Mouse (Mus musculus): ENCODE data around the gene Ppp1cc. TPM values are rescaled to one million over a fixed set of nuclear protein-coding genes. Genes with fewer than 3 reads are reported as not detected.
"Not testable (repeated sequence)": the region's sequence is repeated elsewhere in the genome, so short reads cannot be mapped to it uniquely, and the experiment has no call there.

Ppp1cc gene
- polyA plus RNA-seq, 1 experiment from 2014 or later, result 200 TPM

DNA sequence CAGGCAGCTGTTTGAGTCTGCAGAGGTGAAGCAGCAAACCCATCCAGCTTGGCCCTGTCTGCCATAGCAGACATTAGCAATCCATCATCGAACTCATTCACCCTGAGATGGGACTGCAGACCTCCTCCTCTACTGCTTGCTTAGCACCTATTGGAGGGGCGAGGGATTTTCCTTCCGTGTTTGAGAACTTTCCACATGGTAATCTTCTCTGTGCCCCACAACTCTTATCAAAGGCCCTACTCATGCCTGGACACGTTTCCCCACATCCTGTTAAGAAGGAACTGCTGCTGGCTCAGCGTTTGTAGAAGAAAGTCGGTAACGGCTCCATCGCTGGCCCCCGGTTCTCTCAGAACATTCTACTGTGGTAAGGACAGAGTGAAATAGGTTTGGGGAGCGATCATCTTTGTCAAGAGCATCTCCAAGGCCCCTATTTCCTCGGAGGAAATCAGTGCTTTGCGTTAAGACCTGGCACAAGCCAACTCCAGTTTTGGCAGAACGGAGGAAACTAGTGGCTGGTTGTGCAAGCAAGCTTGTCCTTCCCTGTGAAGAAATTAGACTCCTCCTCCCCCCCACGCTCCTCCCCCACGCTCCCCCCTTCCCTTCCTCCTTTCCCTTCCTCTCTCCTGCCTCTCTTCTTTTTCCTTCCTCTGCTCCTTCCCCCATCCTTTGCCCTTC lies 12.6 kb upstream of the Ppp1cc start:
- H3K9me3 ChIP-seq (ENCODE audit: control insufficient read depth, low read length), result no peaks in the 10 kb centered on the region
- DNase-seq (ENCODE audit: low spot score), result no peak
- peak overlapping the region; percentile 65 for H3K27ac ChIP-seq
- no peak overlapping the region for H3K4me3 ChIP-seq (replicated peaks; ENCODE audit: low read length)
- no peaks in the 10 kb centered on the region for H3K4me1 ChIP-seq (replicated peaks; ENCODE audit: control insufficient read depth, insufficient read depth, low read length)
- H3K9ac ChIP-seq, result no peak overlapping the region
- H3K36me3 ChIP-seq (replicated peaks; ENCODE audit: control insufficient read depth, insufficient read depth), result no peaks in the 10 kb centered on the region
- 74% methylated on average over 15 of the region's 15 CpGs for WGBS
- 0 out of 2 replicates have a peak overlapping the region, but pooled peaks have one; percentile 6 for H3K4me2 ChIP-seq (replicated peaks)
- ATAC-seq (ENCODE audit: low FRiP score), result no peak
- H3K27me3 ChIP-seq (ENCODE audit: control insufficient read depth, insufficient read depth, low read length), result no peaks in the 10 kb centered on the region

DNA sequence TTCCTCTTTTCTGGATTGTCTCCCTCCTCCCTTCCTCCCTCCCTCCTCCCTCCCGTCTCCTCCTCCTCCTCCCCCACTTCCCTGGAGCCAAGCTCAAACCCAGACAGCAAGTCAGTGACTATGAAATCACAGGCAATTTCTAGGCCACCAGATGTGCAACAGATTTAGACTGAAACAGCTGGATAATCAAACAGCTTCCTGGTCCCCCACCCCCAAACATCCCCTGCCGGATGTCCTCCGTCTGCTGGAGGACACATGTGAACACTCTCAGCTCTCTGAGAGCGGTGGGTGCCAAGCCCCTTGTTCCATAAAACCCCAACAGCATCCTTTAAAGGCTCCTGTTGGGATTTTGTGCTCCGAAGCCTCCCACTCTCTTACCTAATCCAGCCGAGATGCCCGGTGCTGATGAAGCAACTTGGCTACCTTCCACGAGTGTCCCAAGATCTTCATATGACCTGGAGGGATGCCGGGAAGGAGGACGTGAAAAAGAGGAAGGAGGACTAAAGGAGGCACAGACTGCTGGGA lies 12.0 kb upstream of the Ppp1cc start:
- Histone ChIP-seq H3K9me3 (ENCODE audit: control insufficient read depth, low read length) (no peaks in the 10 kb centered on the region), H3K4me1 (replicated peaks; ENCODE audit: control insufficient read depth, insufficient read depth, low read length) (no peaks in the 10 kb centered on the region), H3K36me3 (replicated peaks; ENCODE audit: control insufficient read depth, insufficient read depth) (no peaks in the 10 kb centered on the region), H3K4me2 (replicated peaks) (no peak overlapping the region), H3K27me3 (ENCODE audit: control insufficient read depth, insufficient read depth, low read length) (no peaks in the 10 kb centered on the region), H3K4me3 (replicated peaks; ENCODE audit: low read length) (no peak overlapping the region), H3K9ac (no peak overlapping the region), H3K27ac (0 out of 2 replicates have a peak overlapping the region, but pooled peaks have one; percentile 11)
- ATAC-seq (ENCODE audit: low FRiP score) (no peak), DNase-seq (ENCODE audit: low spot score) (no peak)
- 61% methylated on average over 10 of the region's 10 CpGs for WGBS

DNA sequence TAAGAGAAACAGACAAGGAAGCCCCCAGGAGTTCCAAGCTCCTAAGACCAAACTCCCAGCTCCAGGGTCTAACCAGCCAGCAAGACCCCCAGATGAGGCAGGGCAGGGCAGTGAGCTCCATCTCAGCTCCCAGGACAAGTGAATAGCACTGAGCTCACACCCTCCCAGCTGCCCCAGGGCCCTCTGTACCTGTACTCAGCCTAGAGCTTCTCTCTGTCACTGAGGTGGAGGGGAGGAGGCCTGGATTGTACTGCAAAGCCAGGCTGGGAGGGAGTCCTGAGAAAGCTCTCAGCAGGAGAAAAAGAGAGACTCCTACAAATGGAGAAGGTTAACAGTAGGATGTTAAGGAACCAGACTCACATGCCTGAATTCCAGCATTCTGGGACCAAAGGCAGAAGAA lies 11.5 kb upstream of the Ppp1cc start:
- no peak overlapping the region for H3K9ac ChIP-seq
- H3K36me3 ChIP-seq (replicated peaks; ENCODE audit: control insufficient read depth, insufficient read depth), result no peaks in the 10 kb centered on the region
- H3K4me3 ChIP-seq (replicated peaks; ENCODE audit: low read length), result no peak overlapping the region
- ATAC-seq (ENCODE audit: low FRiP score) (no peak), DNase-seq (ENCODE audit: low spot score) (no peak)
- no peaks in the 10 kb centered on the region for H3K27me3 ChIP-seq (ENCODE audit: control insufficient read depth, insufficient read depth, low read length)
- H3K27ac ChIP-seq, result 0 out of 2 replicates have a peak overlapping the region, but pooled peaks have one; percentile 11
- H3K4me2 ChIP-seq (replicated peaks), result no peak overlapping the region
- no peaks in the 10 kb centered on the region for H3K4me1 ChIP-seq (replicated peaks; ENCODE audit: control insufficient read depth, insufficient read depth, low read length)
- H3K9me3 ChIP-seq (ENCODE audit: control insufficient read depth, low read length), result no peaks in the 10 kb centered on the region

DNA sequence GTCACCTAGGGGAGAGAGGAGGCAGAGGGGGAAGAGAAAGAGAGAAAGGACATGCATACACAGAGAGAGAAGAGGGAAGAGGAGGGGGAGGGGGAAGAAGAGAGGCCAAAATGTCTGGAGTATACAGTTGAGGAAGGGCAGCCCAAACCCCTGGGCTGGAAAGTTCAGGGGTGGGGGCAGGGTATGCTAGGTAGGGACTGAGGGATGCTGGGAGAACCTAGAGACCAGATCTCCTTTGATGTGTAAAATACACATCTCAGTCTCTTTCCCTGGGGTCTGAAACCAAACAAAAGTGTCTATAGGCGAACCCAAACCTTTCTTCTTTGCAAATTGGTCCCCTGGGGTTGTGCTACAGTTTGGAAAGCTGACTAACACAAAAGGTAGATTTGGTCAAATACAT lies 10.0 kb upstream of the Ppp1cc start:
- H3K4me2 ChIP-seq (replicated peaks), result no peak overlapping the region
- DNase-seq (ENCODE audit: low spot score) (no peak), ATAC-seq (ENCODE audit: low FRiP score) (no peak)
- 68% methylated on average over 1 of the region's 1 CpGs for WGBS
- no peak overlapping the region for H3K9ac ChIP-seq
- no peaks in the 10 kb centered on the region for H3K4me1 ChIP-seq (replicated peaks; ENCODE audit: control insufficient read depth, insufficient read depth, low read length)
- H3K9me3 ChIP-seq (ENCODE audit: control insufficient read depth, low read length), result no peaks in the 10 kb centered on the region
- no peaks in the 10 kb centered on the region for H3K27me3 ChIP-seq (ENCODE audit: control insufficient read depth, insufficient read depth, low read length)
- no peaks in the 10 kb centered on the region for H3K36me3 ChIP-seq (replicated peaks; ENCODE audit: control insufficient read depth, insufficient read depth)
- no peak overlapping the region for H3K27ac ChIP-seq
- no peak overlapping the region for H3K4me3 ChIP-seq (replicated peaks; ENCODE audit: low read length)

DNA sequence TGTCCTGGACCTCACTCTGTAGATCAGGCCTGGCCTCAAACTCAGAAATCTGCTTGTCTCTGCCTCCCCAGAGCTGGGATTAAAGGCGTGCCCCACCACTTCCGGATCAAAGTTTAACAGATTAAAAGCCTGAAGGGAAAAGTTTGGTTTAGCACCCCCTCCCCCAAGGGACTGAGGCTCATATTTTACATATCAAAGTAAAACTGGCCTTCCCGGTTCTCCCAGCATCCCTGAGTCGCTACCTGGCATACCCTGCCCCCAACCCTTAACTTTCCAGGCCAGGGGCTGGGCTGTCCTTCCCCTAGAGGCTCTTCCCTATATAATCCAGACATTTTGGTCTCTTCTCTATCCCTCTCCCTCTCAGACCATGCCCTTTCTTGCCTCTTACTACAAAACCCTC lies 8.8 kb upstream of the Ppp1cc start:
- ATAC-seq (ENCODE audit: low FRiP score), result no peak

DNA sequence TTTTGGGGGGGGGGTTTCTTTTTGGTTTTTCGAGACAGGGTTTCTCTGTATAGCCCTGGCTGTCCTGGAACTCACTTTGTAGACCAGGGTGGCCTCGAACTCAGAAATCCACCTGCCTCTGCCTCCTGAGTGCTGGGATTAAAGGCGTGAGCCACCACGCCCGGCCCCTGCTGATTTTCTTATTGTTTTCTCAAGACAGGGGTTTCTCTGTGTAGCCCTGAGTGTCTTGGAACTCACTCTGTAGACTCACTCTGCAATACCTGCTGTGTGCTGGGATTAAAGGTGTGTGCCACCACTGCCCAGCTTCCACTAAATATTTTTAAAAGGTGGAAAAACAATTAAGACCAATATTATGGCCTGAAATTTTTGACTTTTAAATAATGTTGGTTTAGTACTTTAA lies 5.6 kb upstream of the Ppp1cc start:
- H3K4me3 ChIP-seq (replicated peaks; ENCODE audit: low read length); H3K4me1 ChIP-seq (replicated peaks; ENCODE audit: control insufficient read depth, insufficient read depth, low read length); H3K36me3 ChIP-seq (replicated peaks; ENCODE audit: control insufficient read depth, insufficient read depth); H3K4me2 ChIP-seq (replicated peaks); H3K27ac ChIP-seq; H3K9me3 ChIP-seq (ENCODE audit: control insufficient read depth, low read length); DNase-seq (ENCODE audit: low spot score); ATAC-seq (ENCODE audit: low FRiP score); H3K27me3 ChIP-seq (ENCODE audit: control insufficient read depth, insufficient read depth, low read length); H3K9ac ChIP-seq: not testable (repeated sequence)
- 87% methylated on average over 5 of the region's 5 CpGs for WGBS

More for the DNA sequence above, 8.8 kb upstream of the Ppp1cc start:
- H3K4me1 ChIP-seq (replicated peaks; ENCODE audit: control insufficient read depth, insufficient read depth, low read length), result no peaks in the 10 kb centered on the region
- H3K27me3 ChIP-seq (ENCODE audit: control insufficient read depth, insufficient read depth, low read length), result no peaks in the 10 kb centered on the region
- no peak for DNase-seq (ENCODE audit: low spot score)
- WGBS, result 54% methylated on average over 4 of the region's 4 CpGs
- no peak overlapping the region for H3K4me2 ChIP-seq (replicated peaks)
- no peak overlapping the region for H3K4me3 ChIP-seq (replicated peaks; ENCODE audit: low read length)
- H3K36me3 ChIP-seq (replicated peaks; ENCODE audit: control insufficient read depth, insufficient read depth), result no peaks in the 10 kb centered on the region
- H3K27ac ChIP-seq, result no peak overlapping the region
- H3K9ac ChIP-seq, result no peak overlapping the region
- H3K9me3 ChIP-seq (ENCODE audit: control insufficient read depth, low read length), result no peaks in the 10 kb centered on the region

DNA sequence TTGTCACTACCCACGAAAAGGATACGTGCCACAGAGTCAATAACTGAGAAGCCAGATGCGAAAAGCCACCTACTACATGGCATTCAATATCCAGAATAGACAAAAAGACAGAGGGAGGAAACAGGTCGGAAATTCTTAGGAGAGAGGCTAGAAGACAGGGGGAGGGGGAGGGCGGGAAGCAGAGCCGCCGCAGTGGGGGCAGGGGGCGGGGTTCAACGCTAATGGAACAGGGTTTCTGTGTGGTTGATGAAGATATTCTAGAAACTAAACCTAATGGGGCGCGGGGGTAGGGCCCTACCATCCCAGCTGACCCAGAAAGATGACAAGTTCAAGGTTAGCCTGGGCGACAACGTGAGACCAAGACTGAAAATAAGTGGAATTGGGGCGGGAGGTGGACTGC lies 4.1 kb upstream of the Ppp1cc start:
- no peaks in the 10 kb centered on the region for H3K27me3 ChIP-seq (ENCODE audit: control insufficient read depth, insufficient read depth, low read length)
- no peaks in the 10 kb centered on the region for H3K9me3 ChIP-seq (ENCODE audit: control insufficient read depth, low read length)
- ATAC-seq (ENCODE audit: low FRiP score) (no peak), DNase-seq (ENCODE audit: low spot score) (no peak)
- no peaks in the 10 kb centered on the region for H3K36me3 ChIP-seq (replicated peaks; ENCODE audit: control insufficient read depth, insufficient read depth)
- no peak overlapping the region for H3K9ac ChIP-seq
- H3K4me3 ChIP-seq (replicated peaks; ENCODE audit: low read length), result no peak overlapping the region
- WGBS, result 29% methylated on average over 12 of the region's 14 CpGs
- no peaks in the 10 kb centered on the region for H3K4me1 ChIP-seq (replicated peaks; ENCODE audit: control insufficient read depth, insufficient read depth, low read length)
- H3K27ac ChIP-seq, result no peak overlapping the region
- no peak overlapping the region for H3K4me2 ChIP-seq (replicated peaks)

DNA sequence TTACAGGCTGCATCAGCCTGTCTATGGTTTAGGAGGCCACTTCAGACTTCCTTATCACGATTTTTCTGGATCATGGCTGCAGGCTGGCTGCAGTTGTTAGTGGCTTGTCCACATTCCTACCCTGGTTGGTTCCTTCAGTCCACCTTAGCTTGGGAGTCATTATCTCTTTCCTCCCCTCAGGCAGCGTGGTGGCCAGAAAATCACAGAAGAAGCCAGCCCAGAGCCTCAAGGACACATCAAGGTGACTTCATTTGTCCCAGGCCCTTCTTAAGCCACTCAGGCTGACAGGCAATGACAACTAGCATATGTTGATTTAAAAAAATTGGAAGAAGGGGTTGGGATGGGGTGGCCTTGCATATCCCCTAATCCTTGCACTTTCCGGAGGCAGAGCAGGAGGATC lies 3.3 kb upstream of the Ppp1cc start:
- no peak overlapping the region for H3K27ac ChIP-seq
- no peak overlapping the region for H3K4me2 ChIP-seq (replicated peaks)
- DNase-seq (ENCODE audit: low spot score) (no peak), ATAC-seq (ENCODE audit: low FRiP score) (no peak)
- no peak overlapping the region for H3K4me3 ChIP-seq (replicated peaks; ENCODE audit: low read length)
- no peaks in the 10 kb centered on the region for H3K27me3 ChIP-seq (ENCODE audit: control insufficient read depth, insufficient read depth, low read length)
- H3K4me1 ChIP-seq (replicated peaks; ENCODE audit: control insufficient read depth, insufficient read depth, low read length), result peaks cover 5% of the 10 kb centered on the region
- no peaks in the 10 kb centered on the region for H3K36me3 ChIP-seq (replicated peaks; ENCODE audit: control insufficient read depth, insufficient read depth)
- no peaks in the 10 kb centered on the region for H3K9me3 ChIP-seq (ENCODE audit: control insufficient read depth, low read length)
- WGBS, result 77% methylated on average over 3 of the region's 3 CpGs
- H3K9ac ChIP-seq, result no peak overlapping the region

DNA sequence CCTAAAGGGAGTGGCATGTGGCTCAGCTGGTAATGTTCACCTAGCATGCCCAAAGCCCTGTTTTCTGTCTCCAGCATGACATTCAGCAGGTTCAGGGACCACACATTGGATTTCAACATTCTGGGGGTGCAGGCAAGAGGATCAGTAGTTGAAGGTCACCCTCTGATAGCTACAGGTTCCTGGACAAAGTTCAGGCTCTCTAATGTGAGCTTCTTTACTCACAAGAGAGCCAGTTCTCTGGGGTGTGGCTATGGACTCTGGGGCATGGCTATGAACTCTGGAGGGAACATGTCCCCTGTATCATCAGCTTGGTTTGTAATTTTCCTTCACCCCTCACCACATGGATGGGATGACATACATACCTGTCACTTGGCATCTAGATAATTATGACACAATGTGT lies 2.5 kb upstream of the Ppp1cc start:
- Histone ChIP-seq H3K9me3 (ENCODE audit: control insufficient read depth, low read length) (no peaks in the 10 kb centered on the region), H3K9ac (no peak overlapping the region), H3K27me3 (ENCODE audit: control insufficient read depth, insufficient read depth, low read length) (no peaks in the 10 kb centered on the region), H3K36me3 (replicated peaks; ENCODE audit: control insufficient read depth, insufficient read depth) (no peaks in the 10 kb centered on the region), H3K4me2 (replicated peaks) (no peak overlapping the region), H3K27ac (no peak overlapping the region), H3K4me1 (replicated peaks; ENCODE audit: control insufficient read depth, insufficient read depth, low read length) (peaks cover 14% of the 10 kb centered on the region), H3K4me3 (replicated peaks; ENCODE audit: low read length) (no peak overlapping the region)
- ATAC-seq (ENCODE audit: low FRiP score) (no peak), DNase-seq (ENCODE audit: low spot score) (no peak)

DNA sequence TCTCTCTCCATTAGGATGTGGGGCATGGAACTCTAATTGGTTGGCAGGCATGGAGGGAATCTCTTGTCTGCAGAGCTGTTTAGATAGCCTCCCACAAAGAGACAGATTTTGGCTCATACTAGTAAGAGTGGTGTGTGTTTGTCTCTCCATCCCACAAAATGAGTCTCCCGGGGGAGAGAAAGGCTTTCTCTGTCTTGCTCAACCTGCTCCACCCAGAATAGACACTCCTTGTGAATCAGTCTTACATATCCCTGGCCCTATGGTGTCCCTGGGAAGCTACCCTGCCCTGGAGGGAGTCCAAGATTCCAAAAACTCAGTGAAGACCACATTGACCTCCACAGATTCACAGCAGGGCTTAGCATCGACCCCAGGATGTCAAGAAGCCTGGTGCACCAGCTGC lies 1.6 kb upstream of the Ppp1cc start:
- no peak for DNase-seq (ENCODE audit: low spot score)
- Histone ChIP-seq H3K4me2 (replicated peaks) (no peak overlapping the region), H3K27me3 (ENCODE audit: control insufficient read depth, insufficient read depth, low read length) (no peaks in the 10 kb centered on the region), H3K4me3 (replicated peaks; ENCODE audit: low read length) (no peak overlapping the region), H3K9ac (no peak overlapping the region), H3K4me1 (replicated peaks; ENCODE audit: control insufficient read depth, insufficient read depth, low read length) (peaks cover 23% of the 10 kb centered on the region), H3K36me3 (replicated peaks; ENCODE audit: control insufficient read depth, insufficient read depth) (0 out of 2 replicates have a peak, but pooled peaks cover 3% of the 10 kb centered on the region), H3K27ac (no peak overlapping the region), H3K9me3 (ENCODE audit: control insufficient read depth, low read length) (no peaks in the 10 kb centered on the region)
- no peak for ATAC-seq (ENCODE audit: low FRiP score)
- 52% methylated on average over 2 of the region's 2 CpGs for WGBS

Data from hindbrain, embryonic 14.5 days (tissue).